Mouse (Mus musculus) kidney, postnatal 25 days (tissue): Measurements from ENCODE around the gene Zp3r.
"Not testable (repeated sequence)": the region's sequence is repeated elsewhere in the genome, so short reads cannot be mapped to it uniquely, and the experiment has no call there.

Experiments
- DNase-seq, 2 experiments: peaks; one replicate each; pipeline ENCODE4 v3.0.0; 2021; ENCODE audit warnings: mixed read lengths in 2 of 2

Zp3r gene

GRCm38 (mm10) chr1:130629521-130629920, at the start of gene Zp3r:
Gene Zp3r (minus strand): TSS chr1:130629621.
- DNase-seq: no peak

- no peak for DNase-seq
Observed at GRCm38 (mm10) chr1:130678551-130678950, 49.1 kb upstream of the Zp3r start.

GRCm38 (mm10) chr1:130663576-130663975, 34.2 kb upstream of the Zp3r start:
- not testable (repeated sequence) for DNase-seq

- peak in 1 of 2 experiments; percentile 6 for DNase-seq
Observed at GRCm38 (mm10) chr1:130661454-130661853, 32.0 kb upstream of the Zp3r start, which contains the start of gene C4bp. Gene C4bp (minus strand): TSS chr1:130661632.

GRCm38 (mm10) chr1:130659641-130660040, 30.2 kb upstream of the Zp3r start:
- not testable (repeated sequence) for DNase-seq

- no peak for DNase-seq
Observed at GRCm38 (mm10) chr1:130644103-130644502, 14.7 kb upstream of the Zp3r start.

- DNase-seq: no peak
Observed at GRCm38 (mm10) chr1:130640967-130641366, 11.5 kb upstream of the Zp3r start.

- DNase-seq: peak; percentile 52 to 75
Observed at GRCm38 (mm10) chr1:130633761-130634410, 4.5 kb upstream of the Zp3r start.

- no peak for DNase-seq
Observed at GRCm38 (mm10) chr1:130633316-130633715, 3.9 kb upstream of the Zp3r start.

GRCm38 (mm10) chr1:130596291-130596690, 33.1 kb downstream of the Zp3r start:
- DNase-seq: no peak

GRCm38 (mm10) chr1:130588659-130589058, 40.8 kb downstream of the Zp3r start:
- DNase-seq: no peak

- DNase-seq: no peak
Observed at GRCm38 (mm10) chr1:130576389-130576788, 53.0 kb downstream of the Zp3r start.

GRCm38 (mm10) chr1:130575962-130576361, 53.5 kb downstream of the Zp3r start:
- DNase-seq: peak in 1 of 2 experiments; percentile 67

- peak in 1 of 2 experiments; percentile 31 for DNase-seq
Observed at GRCm38 (mm10) chr1:130551407-130552249, 77.8 kb downstream of the Zp3r start.

- peak; percentile 50 to 78 for DNase-seq
Observed at GRCm38 (mm10) chr1:130550242-130551167, 78.9 kb downstream of the Zp3r start.

- no peak for DNase-seq
Observed at GRCm38 (mm10) chr1:130549698-130550097, 79.7 kb downstream of the Zp3r start.

GRCm38 (mm10) chr1:130549160-130549559, 80.3 kb downstream of the Zp3r start:
- DNase-seq: no peak

- peak; percentile 53 to 72 for DNase-seq
Observed at GRCm38 (mm10) chr1:130547674-130548429, 81.6 kb downstream of the Zp3r start.
